Mouse (Mus musculus): ENCODE measurements around the gene Theg. TPM values are rescaled to one million over a fixed set of nuclear protein-coding genes. Genes with fewer than 3 reads are reported as not detected.

Gene Theg
- total and polyA plus RNA-seq, 3 experiments: not detected

GRCm38 (mm10) chr10:79554330-79555237 is 32.5 kb downstream of the Theg start, which contains the start of gene Mier2:
Mier2 (minus strand) TSS chr10:79555199.
- TF ChIP-seq SMC3 (IDR thresholded peaks at IDR 0.05; ENCODE audit: low read depth, low read length) (no peak), MAFK (IDR thresholded peaks at IDR 0.05; ENCODE audit: borderline replicate concordance, low read depth, low read length) (no peak), NELFE (IDR thresholded peaks at IDR 0.05; ENCODE audit: low read depth, low read length) (peak; percentile 61), KAT2A (conservative IDR thresholded peaks at IDR 0.05; ENCODE audit: low read depth, low read length) (no peak), NRF1 (IDR thresholded peaks at IDR 0.05; ENCODE audit: insufficient read depth, low read depth, low read length, poor library complexity, severe bottlenecking) (peak; percentile 70), SIN3A (IDR thresholded peaks at IDR 0.05; ENCODE audit: low read length) (no peak), ZKSCAN1 (IDR thresholded peaks at IDR 0.05; ENCODE audit: low read depth, low read length) (peak; percentile 99), POLR2A (IDR thresholded peaks at IDR 0.05; ENCODE audit: control insufficient read depth in 1 of 2, insufficient read depth in 1 of 2, low read depth in 1 of 2, low read length in 2 of 2, poor library complexity in 1 of 2) (peak; percentile 48 to 62; a peak in 2 of 4 replicates), HCFC1 (IDR thresholded peaks at IDR 0.05; ENCODE audit: low read depth, low read length) (0 out of 2 replicates have a peak, but pooled peaks have one; percentile 48), MAZ (IDR thresholded peaks at IDR 0.05; ENCODE audit: low read depth, low read length) (0 out of 2 replicates have a peak, but pooled peaks have one; percentile 4)
- Histone ChIP-seq H3K4me1 (ENCODE audit: control insufficient read depth in 1 of 2, insufficient read depth in 2 of 2, low read length in 2 of 2) (peaks cover 0 to 7% of the 10 kb centered on the region in 2 experiments; a peak in 1 of 4 replicates), H3K27ac (ENCODE audit: control insufficient read depth, low read depth, low read length) (peak within 1 kb of the TSS; percentile 26; the same call in 1 of the 2 replicates), H3K4me3 (ENCODE audit: control insufficient read depth in 1 of 2, insufficient read depth in 1 of 2, low read depth in 2 of 2, low read length in 2 of 2) (peak within 1 kb of the TSS; percentile 65 to 81), H3K9me3 (replicated peaks; ENCODE audit: insufficient read depth, low read length) (no peaks in the 10 kb centered on the region), H3K27me3 (ENCODE audit: control insufficient read depth in 1 of 2, insufficient read depth in 2 of 2, low read length in 2 of 2) (no peaks in the 10 kb centered on the region), H3K36me3 (ENCODE audit: control insufficient read depth in 1 of 2, insufficient read depth in 2 of 2, low read length in 2 of 2) (peaks cover 0 to 2% of the 10 kb centered on the region in 2 experiments; a peak in 1 of 4 replicates), H3K79me2 (ENCODE audit: control insufficient read depth, insufficient read depth, low read length, poor library complexity) (peaks cover 24% of the 10 kb centered on the region), H3K9ac (ENCODE audit: control insufficient read depth, low read depth, low read length, poor library complexity, severe bottlenecking) (peak within 1 kb of the TSS; percentile 87)
- DNase-seq (ENCODE audit: low read depth, low spot score): peak; percentile 72

- peak overlapping the region; percentile 87 for H3K9ac ChIP-seq (ENCODE audit: control insufficient read depth, low read depth, low read length, poor library complexity, severe bottlenecking)
- DNase-seq (ENCODE audit: low read depth, low spot score): no peak
- no peak for TF ChIP-seq NELFE (IDR thresholded peaks at IDR 0.05; ENCODE audit: low read depth, low read length)
- no peak for TF ChIP-seq MEF2A (IDR thresholded peaks at IDR 0.05; ENCODE audit: extremely low read depth, insufficient replicate concordance, low read depth, low read length, poor library complexity, severe bottlenecking)
- TF ChIP-seq TCF12 (IDR thresholded peaks at IDR 0.05; ENCODE audit: low read depth, low read length): no peak
- no peak for TF ChIP-seq POLR2A (IDR thresholded peaks at IDR 0.05; ENCODE audit: control insufficient read depth in 1 of 2, insufficient read depth in 1 of 2, low read depth in 1 of 2, low read length in 2 of 2, poor library complexity in 1 of 2)
- TF ChIP-seq EP300 (IDR thresholded peaks at IDR 0.05; ENCODE audit: low read depth in 1 of 2, low read length in 2 of 2): no peak
- no peak for TF ChIP-seq MAZ (IDR thresholded peaks at IDR 0.05; ENCODE audit: low read depth, low read length)
- TF ChIP-seq ZC3H11A (IDR thresholded peaks at IDR 0.05; ENCODE audit: low read depth, low read length): no peak
- no peak for TF ChIP-seq E2F4 (IDR thresholded peaks at IDR 0.05; ENCODE audit: borderline replicate concordance, low read depth, low read length)
- TF ChIP-seq CHD2 (IDR thresholded peaks at IDR 0.05; ENCODE audit: low read length): no peak
- no peak for TF ChIP-seq USF2 (IDR thresholded peaks at IDR 0.05; ENCODE audit: borderline replicate concordance in 1 of 2, insufficient read depth in 1 of 2, low read depth in 1 of 2, low read length in 2 of 2)
- TF ChIP-seq MYB (IDR thresholded peaks at IDR 0.05; ENCODE audit: low read depth, low read length): no peak
- no peak for TF ChIP-seq ZKSCAN1 (IDR thresholded peaks at IDR 0.05; ENCODE audit: low read depth, low read length)
- TF ChIP-seq MYC (IDR thresholded peaks at IDR 0.05; ENCODE audit: low read depth, low read length): no peak
- TF ChIP-seq UBTF (IDR thresholded peaks at IDR 0.05; ENCODE audit: borderline replicate concordance, insufficient read depth, low read depth, low read length): no peak
- TF ChIP-seq POLR2AphosphoS2 (IDR thresholded peaks at IDR 0.05; ENCODE audit: low read length): no peak
- TF ChIP-seq KAT2A (conservative IDR thresholded peaks at IDR 0.05; ENCODE audit: low read depth, low read length): no peak
- no peak overlapping the region for H3K27ac ChIP-seq (ENCODE audit: control insufficient read depth, low read depth, low read length)
- peaks cover 0 to 7% of the 10 kb centered on the region in 2 experiments; a peak in 1 of 4 replicates for H3K4me1 ChIP-seq (ENCODE audit: control insufficient read depth in 1 of 2, insufficient read depth in 2 of 2, low read length in 2 of 2)
- H3K36me3 ChIP-seq (ENCODE audit: control insufficient read depth in 1 of 2, insufficient read depth in 2 of 2, low read length in 2 of 2): peaks cover 0 to 2% of the 10 kb centered on the region in 2 experiments; a peak in 1 of 4 replicates
- peak overlapping the region; percentile 65 to 81 for H3K4me3 ChIP-seq (ENCODE audit: control insufficient read depth in 1 of 2, insufficient read depth in 1 of 2, low read depth in 2 of 2, low read length in 2 of 2)
- peaks cover 24% of the 10 kb centered on the region for H3K79me2 ChIP-seq (ENCODE audit: control insufficient read depth, insufficient read depth, low read length, poor library complexity)
- H3K9me3 ChIP-seq (replicated peaks; ENCODE audit: insufficient read depth, low read length): no peaks in the 10 kb centered on the region
- H3K27me3 ChIP-seq (ENCODE audit: control insufficient read depth in 1 of 2, insufficient read depth in 2 of 2, low read length in 2 of 2): no peaks in the 10 kb centered on the region
These were observed 33.4 kb downstream of the Theg start for GRCm38 (mm10) chr10:79553691-79554090.

Data from MEL (cell line).